Mouse (Mus musculus) brain, embryonic 14.5 days (tissue): ENCODE data around the gene Acp6.

Experiments used
- CTCF ChIP-seq: fragments of 200-500 bp; IDR thresholded peaks from 2 replicates; pipeline ENCODE4 v1.5.1; 2012; ENCODE audit warnings: inconsistent platforms, mild to moderate bottlenecking, moderate library complexity, borderline replicate concordance; ENCODE audit not compliant: insufficient read depth, insufficient read length; ENCODE audit errors: extremely low read depth
- POLR2A ChIP-seq: fragments of 200-500 bp; IDR thresholded peaks from 2 replicates; pipeline ENCODE4 v1.6.1; 2012; ENCODE audit warnings: mild to moderate bottlenecking, inconsistent platforms, borderline replicate concordance; ENCODE audit not compliant: poor library complexity, insufficient read depth, insufficient read length, severe bottlenecking; ENCODE audit errors: extremely low read depth

GRCm38 (mm10) chr3:97206521-97206920 lies 47.9 kb downstream of the Acp6 start:
- TF ChIP-seq POLR2A (no peak), CTCF (no peak)
